Mouse (Mus musculus) right cerebral cortex, adult 18-20 months (tissue): Measurements from ENCODE around the gene Slc23a3.

ENCODE experiments used
- DNase-seq: peaks from one replicate; pipeline ENCODE4 v3.0.0; 2022; ENCODE audit warnings: mixed read lengths

Gene Slc23a3

GRCm38 (mm10) chr1:75133421-75134207 lies at the start of gene Slc23a3:
Gene Slc23a3 (minus strand): TSS chr1:75133890.
- DNase-seq, result no peak

DNA sequence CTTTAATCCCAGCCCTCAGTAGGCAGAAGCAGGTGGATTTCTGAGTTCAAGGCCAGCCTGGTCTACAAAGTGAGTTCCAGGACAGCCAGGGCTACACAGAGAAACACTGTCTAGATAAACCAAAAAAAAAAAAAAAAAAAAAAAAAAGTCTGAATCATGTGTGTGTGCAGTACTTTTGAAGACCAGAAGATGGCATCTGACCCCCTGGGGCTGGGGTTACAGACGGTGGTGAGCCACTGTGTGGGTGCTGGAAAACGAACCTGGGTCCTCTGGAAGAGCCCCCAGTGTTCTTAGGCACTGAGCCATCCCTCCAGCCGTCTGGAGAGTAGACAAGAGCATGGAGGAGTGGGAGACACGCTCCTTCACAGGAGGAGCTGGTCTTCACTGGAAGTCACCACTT lies 48.5 kb upstream of the Slc23a3 start:
- no peak for DNase-seq

- no peak for DNase-seq
Observed at GRCm38 (mm10) chr1:75181377-75181870, 47.7 kb upstream of the Slc23a3 start.

GRCm38 (mm10) chr1:75180741-75181140 lies 47.1 kb upstream of the Slc23a3 start:
- DNase-seq, result no peak

DNA sequence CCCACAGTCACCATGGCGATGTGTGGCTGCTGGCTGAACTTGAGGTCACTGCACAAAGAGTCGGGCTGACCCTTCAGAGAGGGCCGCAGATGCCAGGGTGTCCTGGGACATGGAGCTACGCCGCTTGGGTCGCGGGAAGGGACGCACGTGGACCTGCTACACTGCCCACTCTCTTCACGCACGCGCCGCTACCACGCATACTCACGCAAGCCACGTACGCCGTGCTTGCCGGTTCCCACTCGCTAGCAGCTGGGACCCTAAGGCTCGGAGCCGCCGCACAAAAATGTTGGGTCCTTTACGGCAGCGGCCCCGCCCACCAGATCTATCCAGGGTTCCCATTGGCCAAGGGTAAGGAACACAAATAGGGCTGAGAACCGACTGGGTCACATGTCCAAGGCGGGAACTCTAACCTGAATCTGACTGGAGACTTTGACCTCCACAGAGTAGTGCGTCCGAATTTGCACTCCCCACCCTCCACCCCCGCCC lies 46.5 kb upstream of the Slc23a3 start, which contains the start of gene Abcb6:
Abcb6 (minus strand) TSS at position 288 of the 486 bp plus-strand sequence.
- peak; percentile 95 for DNase-seq

DNA sequence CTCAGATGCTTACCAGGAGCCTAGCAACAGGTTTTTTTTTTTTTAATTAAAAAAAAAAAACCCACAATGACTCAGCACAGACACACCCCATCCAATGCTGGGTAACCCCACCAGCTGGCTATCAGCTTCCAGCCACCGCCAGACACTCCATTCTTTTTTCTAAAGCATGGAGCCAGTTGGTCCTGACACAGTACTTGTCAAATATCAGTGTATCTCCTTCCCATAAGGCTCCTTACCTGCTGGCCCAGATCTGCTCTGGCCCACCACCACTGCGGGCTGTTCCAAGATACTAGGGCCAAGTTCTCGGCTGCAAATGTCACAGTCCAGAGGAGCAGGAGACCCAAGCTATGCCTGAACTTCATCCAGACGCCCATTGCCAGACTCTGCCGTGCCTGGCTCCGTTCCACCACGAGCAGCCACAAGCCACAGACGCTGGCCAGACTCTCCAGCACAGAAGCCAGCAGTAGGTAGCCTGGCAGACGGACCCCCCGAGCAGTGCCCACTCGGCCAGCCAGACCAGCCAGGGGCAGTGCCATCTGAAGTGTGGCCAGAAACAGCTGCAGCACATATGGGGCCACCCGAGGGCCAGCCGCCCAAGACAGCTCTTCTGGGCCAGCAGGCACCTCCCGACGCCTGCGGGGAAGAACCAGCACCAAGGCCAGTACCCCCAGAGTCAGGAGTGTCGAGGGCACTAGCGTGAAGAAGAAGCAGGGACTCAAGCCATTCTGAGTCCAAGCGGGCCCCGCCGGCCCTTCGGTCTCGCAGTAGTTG lies 45.8 kb upstream of the Slc23a3 start:
- DNase-seq, result peak; percentile 25

DNA sequence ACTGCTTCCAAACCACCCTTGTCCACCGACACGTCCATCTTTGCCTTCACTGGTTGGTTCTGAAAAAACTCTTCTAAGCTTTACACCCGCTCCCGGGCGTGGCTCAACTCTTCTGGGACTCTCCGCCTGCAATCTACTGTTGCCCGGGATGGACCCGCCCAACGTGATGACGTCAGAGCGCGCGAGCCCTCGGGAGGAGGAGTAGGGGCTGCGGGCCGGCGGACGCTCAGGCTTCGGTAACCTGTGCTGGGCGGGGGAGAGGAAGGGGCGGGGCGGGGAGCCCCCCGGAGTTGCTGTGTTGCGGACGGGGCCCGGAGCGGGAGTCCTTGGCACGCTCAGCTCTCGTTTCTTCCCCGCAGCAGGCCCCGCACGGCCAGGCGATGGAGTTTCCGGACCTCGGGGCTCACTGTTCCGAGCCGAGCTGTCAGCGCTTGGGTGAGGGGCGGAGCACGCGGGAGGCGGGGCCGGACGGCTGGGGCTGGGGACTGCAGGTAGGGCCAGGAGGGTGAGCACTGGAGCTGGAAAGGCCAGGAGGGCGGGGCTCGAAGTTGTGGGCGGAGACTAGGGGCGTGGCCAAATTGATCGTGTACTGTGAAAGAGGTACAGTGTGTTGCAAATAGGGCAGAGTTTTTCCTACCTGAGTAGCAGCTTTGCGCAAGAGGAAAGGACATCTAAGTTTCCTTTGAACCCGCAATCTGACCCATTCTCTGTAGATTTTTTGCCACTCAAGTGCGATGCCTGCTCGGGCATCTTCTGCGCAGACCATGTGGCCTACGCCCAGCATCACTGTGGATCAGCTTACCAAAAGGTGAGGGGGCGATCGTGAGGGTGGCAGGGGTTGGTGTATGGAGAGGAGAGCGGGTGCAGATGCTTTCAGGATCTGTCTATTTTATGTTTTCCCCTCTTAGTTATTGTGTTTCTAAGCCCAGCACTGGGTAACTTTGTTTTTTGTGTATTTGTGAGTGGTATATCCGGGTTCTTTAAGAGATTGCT lies 35.1 kb upstream of the Slc23a3 start, which contains the start of gene Zfand2b:
Zfand2b (plus strand) TSS at position 175 of the 993 bp plus-strand sequence.
- DNase-seq, result peak; percentile 97

DNA sequence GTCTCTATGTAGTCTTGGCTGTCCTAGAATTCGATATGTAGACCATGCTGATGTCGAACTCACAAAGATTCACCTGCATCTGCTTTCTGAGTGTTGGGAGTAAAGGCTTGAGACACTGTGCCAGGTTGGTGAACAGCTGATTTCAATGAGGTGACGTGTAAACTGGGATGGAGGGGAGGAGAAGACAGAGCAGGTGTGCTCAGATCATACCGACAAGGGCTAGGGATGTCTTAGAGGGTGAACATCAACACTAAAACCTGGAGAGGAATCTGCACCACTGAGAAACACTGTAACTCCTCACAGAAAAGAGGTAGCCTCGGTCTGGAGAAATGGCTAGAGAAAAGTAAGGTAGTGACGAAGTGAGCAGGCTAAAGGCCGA lies 34.4 kb upstream of the Slc23a3 start:
- DNase-seq, result no peak

- DNase-seq, result no peak
Observed at GRCm38 (mm10) chr1:75160256-75160617, 26.5 kb upstream of the Slc23a3 start.

DNA sequence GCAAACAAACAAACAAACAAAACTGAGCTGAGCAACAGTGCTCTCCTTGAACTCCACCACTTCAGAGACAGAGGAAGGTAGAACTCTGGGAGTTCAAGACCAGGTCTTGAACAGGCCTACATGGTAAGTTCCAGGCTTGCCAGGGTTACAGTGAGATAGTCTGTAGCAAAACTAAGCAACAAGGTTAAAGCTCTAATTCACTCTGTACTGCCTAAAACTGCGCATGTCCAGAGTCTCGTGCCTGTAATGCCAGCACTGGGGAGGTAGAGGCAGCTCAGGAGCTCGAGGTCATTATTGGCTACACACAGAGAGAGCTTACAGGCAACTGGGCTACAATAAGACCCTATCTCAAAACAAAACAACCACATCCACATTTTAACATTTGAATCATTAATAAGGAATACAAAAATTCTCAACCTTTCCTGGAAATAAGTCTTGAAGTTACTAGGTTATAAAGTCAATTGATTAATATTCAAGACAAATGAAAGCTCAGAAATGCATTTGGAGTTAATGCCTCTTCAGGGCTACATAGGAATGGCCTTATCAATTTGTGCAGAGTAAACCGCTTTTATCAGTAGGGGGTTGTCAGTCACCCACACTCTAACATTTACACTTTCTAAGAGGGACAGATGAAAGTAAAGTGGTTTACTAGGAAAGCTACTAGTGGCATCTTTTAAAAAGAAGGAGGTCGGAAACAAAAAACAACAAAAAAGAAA lies 26.0 kb upstream of the Slc23a3 start:
- no peak for DNase-seq

DNA sequence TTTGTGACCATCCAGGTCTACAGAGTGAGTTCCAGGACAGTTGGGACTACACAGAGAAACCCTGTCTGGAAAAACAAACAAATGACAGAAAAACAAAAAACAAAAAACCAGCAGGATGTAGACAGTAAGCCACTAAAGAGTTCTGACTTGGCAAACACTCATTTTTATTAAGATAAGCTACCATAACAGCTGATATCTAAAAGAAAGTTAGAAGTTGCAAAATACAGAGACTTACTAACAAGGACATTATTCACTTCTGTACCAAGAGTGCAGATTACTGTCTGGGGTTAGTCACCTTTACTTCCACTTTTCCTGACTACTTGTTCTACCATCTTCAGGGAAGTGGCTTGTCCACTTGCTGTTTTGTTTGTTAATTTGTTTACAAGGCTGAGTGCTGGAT lies 25.3 kb upstream of the Slc23a3 start:
- DNase-seq, result no peak

DNA sequence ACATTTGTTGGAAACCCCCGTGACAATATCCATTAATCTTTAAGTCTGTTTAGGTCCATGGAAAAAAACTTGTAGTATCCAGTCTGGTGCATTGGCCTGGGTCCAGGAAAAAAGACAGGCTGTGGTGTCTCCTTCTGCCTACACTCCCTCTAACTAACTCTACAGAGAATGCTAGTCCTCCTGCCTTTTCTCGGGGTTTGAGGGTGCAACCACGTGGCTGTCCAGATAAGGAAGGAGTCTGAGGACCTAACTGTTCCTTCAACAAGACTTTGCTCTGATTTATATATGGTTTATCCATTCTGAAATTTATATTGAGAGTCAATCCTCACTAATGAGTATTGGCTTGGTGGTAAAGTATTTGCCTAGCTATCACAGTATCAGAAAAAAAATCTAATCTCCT lies 22.1 kb upstream of the Slc23a3 start:
- no peak for DNase-seq

DNA sequence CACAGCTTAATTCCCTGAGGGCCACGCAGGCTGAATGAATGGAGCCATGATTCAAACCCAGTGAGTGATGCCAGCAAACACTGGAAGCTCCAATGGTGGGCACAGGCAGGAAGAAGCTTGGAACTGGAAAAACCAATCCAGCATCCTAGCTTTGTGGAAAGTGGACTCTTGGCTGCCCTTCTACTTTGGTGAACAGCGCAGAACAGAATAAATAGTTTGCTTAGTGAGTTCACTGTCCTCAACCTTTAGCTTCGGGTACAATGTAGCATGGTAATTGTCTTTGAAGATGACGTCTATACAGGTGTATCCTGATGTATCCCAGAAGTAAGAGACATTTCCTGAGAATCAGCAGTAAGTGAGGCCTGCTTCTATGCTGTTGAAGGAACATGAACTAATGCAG lies 15.0 kb upstream of the Slc23a3 start:
- no peak for DNase-seq

GRCm38 (mm10) chr1:75147411-75148135 lies 13.9 kb upstream of the Slc23a3 start:
- DNase-seq, result no peak

- no peak for DNase-seq
Observed at GRCm38 (mm10) chr1:75145589-75145988, 11.9 kb upstream of the Slc23a3 start.

DNA sequence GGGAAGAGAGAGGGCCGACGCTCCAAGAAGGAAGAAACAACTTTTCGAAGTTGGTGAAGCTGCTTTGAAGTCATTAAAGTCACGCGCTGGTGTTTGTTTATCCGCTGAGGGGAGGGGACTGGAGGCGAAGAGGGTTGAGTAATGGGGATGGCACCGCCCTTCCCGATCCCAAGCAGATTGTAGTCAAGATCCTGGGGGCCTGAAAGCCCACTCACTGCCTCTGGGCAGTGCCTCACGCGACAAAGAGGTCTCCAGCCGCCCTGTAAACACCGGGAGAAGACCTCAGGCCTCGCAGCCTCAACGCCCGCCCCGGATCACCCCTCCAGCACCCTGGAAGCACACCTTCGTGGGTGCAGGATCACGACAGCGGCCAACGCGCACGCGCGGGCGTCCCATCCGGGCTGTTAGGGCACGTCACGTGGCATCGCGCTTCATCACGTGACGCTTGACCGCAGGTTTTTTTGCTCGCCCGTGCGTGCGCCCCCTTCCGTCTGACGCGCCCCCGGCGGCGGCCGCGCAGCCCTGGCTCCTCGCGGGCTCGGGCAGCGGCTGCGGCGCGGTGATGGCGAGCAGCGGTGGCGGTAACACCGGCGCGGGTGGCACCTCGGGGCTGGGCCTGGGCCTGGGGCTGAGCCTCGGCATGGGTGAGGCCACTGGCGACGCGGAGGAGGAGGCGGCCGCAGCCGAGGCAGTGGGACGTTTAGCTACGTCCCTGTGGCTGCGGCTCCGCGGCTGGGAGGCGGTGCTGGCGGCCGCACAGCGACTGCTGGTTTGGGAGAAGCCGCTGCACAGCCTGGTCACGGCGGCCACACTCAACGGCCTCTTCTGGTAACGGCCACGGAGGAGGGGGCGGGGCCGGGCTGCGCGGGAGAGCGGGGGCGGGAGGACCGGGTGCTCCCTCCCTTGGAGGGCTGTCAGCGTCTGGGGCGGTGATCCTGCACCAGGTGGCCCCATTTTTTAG lies 8.9 kb upstream of the Slc23a3 start, which contains the start of the genes Cnppd1 and Retreg2:
Cnppd1 (minus strand) TSS at position 411 of the 961 bp plus-strand sequence.
Retreg2 (plus strand) TSS at position 478 of the 961 bp plus-strand sequence.
- peak; percentile 94 for DNase-seq

DNA sequence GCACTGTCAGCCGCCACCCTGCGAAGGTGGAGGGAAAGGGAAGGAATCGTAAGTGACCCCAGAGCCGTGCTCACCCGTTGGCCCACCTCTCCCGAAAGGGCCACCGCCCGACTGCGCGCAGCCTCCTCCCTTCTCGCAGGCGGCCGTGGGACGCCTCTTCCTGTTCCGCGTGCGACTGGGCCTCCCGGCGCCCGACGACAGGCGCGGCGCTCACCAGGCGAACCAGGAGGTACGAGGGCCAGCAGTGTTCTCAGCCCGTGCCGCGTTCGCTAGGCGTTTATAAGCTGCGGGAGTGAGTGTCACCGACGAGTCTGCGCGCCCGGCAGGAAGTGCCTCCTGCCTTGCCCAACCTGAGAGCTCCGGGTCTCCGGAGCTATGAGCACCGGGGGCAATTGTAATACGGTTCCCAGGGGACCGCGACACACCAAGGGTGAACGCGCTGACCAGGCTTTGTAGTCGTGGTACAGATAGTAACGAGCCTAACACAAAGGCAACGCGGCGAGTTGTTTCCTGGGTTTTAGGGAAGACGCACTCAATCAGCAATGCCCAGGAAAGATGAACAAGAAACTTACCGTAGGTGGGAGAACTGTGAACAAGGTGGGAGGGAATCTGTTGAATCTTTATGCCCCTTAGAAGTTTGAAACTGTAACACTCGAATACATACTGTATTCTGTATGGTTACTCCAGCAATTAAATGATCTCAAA lies 7.9 kb upstream of the Slc23a3 start:
- DNase-seq, result peak; percentile 67

DNA sequence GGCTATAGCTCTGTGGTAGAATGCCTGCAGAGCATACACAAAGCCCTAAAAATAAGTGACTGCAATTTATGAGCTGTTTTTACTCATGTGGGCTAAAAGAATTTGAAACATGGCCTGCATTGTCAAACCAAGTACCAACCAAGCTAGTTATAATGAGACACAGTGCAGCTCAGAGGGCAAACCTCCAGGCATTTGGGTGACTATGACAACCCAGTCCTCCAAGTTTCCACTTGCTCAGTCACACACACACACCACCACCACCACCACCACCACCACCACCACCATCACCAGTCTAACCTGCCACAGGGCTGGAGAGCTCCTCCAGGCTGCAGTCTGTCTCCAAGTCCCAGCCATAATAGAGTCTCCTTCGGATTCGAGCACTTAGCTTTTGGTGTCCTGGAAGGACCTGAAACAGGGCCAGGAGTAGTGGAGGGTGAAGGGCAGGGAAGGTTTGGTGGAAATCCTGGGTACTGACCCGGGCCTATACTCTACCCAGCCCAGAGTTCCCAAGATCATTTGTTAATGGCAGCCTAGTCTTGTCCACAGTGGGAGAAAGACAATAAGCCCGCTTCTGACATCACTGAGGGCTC lies 7.0 kb upstream of the Slc23a3 start:
- DNase-seq, result no peak

DNA sequence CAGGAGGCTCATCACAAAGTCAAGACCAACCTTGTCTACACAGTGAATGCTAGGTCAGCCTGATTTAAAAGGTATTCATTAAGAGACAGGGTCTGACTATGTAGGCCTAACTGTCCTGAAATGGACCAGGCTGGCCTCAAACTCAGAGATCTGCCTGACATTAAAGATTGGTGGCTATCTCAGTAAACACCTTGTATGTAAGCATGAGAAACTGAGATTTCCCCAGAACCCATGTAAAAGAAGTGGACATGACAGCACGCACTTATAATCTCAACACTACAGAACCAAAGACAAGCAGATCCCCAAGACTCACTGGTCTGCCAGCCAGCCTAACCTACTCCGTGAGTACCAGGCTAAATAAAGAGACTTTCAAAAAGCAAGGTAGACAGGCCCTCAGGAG lies 4.8 kb upstream of the Slc23a3 start:
- DNase-seq, result no peak
